Mouse (Mus musculus) cerebellum, postnatal 4 days (tissue): ENCODE measurements around the gene Szt2.

Experiments
- DNase-seq, 2 experiments: peaks; one replicate each; pipeline ENCODE4 v3.0.0; 2022; ENCODE audit warnings: low spot score in 2 of 2, mixed read lengths in 1 of 2

The Szt2 gene

GRCm38 (mm10) chr4:118358159-118358895, 50.7 kb downstream of the Szt2 start:
- no peak for DNase-seq

GRCm38 (mm10) chr4:118357504-118357903, 51.6 kb downstream of the Szt2 start:
- no peak for DNase-seq

- DNase-seq: no peak
These were observed 52.3 kb downstream of the Szt2 start for GRCm38 (mm10) chr4:118356738-118357137.

- DNase-seq: no peak
These were observed 54.8 kb downstream of the Szt2 start for GRCm38 (mm10) chr4:118354289-118354688.

GRCm38 (mm10) chr4:118353689-118354088, 55.4 kb downstream of the Szt2 start:
- DNase-seq: no peak

- DNase-seq: no peak
These were observed 57.2 kb downstream of the Szt2 start for GRCm38 (mm10) chr4:118351828-118352227.

GRCm38 (mm10) chr4:118350864-118351263, 58.2 kb downstream of the Szt2 start:
- no peak for DNase-seq

- no peak for DNase-seq
These were observed 61.4 kb downstream of the Szt2 start for GRCm38 (mm10) chr4:118347529-118348309.

GRCm38 (mm10) chr4:118341447-118341846, 67.6 kb downstream of the Szt2 start:
- no peak for DNase-seq

GRCm38 (mm10) chr4:118336658-118337057, 72.4 kb downstream of the Szt2 start:
- DNase-seq: peak; percentile 71 to 77

GRCm38 (mm10) chr4:118335991-118336390, 73.1 kb downstream of the Szt2 start:
- DNase-seq: no peak

GRCm38 (mm10) chr4:118331777-118332176, 77.3 kb downstream of the Szt2 start:
- no peak for DNase-seq

GRCm38 (mm10) chr4:118326476-118326875, 82.6 kb downstream of the Szt2 start:
- no peak for DNase-seq

- no peak for DNase-seq
These were observed 88.4 kb downstream of the Szt2 start for GRCm38 (mm10) chr4:118320636-118321035.

- no peak for DNase-seq
These were observed 89.2 kb downstream of the Szt2 start for GRCm38 (mm10) chr4:118319706-118320344.

GRCm38 (mm10) chr4:118316662-118317061, 92.4 kb downstream of the Szt2 start:
- DNase-seq: no peak

GRCm38 (mm10) chr4:118315286-118315685, 93.8 kb downstream of the Szt2 start:
- DNase-seq: no peak
